Mouse (Mus musculus) neural tube, embryonic 13.5 days (tissue): Measurements from ENCODE around the gene Olfr172. TPM values are rescaled to one million over a fixed set of nuclear protein-coding genes. Genes with fewer than 3 reads are reported as not detected.

Source experiments
- ATAC-seq: fragments of 200-750 bp; cut with Nextera tagmentation; 2 replicates; pipeline ENCODE4 v1.8.0; 2017; ENCODE audit warnings: low read depth, mild to moderate bottlenecking, moderate TSS enrichment, moderate library complexity
- H3K27ac ChIP-seq: fragments of 300-500 bp; sonication (generic); replicated peaks from 2 replicates; pipeline ENCODE4 v1.5.1; 2015; ENCODE audit warnings: moderate library complexity, mild to moderate bottlenecking, inconsistent platforms
- H3K27me3 ChIP-seq: fragments of 300-500 bp; sonication (generic); 2 replicates; pipeline ENCODE4 v1.6.1; 2015; ENCODE audit warnings: mild to moderate bottlenecking, inconsistent platforms
- H3K36me3 ChIP-seq: fragments of 300-500 bp; sonication (generic); 2 replicates; pipeline ENCODE4 v1.6.1; 2015; ENCODE audit warnings: mild to moderate bottlenecking, inconsistent platforms
- H3K4me1 ChIP-seq: fragments of 300-500 bp; sonication (generic); replicated peaks from 2 replicates; pipeline ENCODE4 v1.6.1; 2015; ENCODE audit warnings: inconsistent platforms
- H3K4me2 ChIP-seq: fragments of 300-500 bp; sonication (generic); 2 replicates; pipeline ENCODE4 v1.6.1; 2015; ENCODE audit warnings: inconsistent platforms, mild to moderate bottlenecking, moderate library complexity
- H3K4me3 ChIP-seq: fragments of 300-500 bp; sonication (generic); 2 replicates; pipeline ENCODE4 v1.5.1; 2015; ENCODE audit warnings: mild to moderate bottlenecking, inconsistent platforms
- H3K9ac ChIP-seq: fragments of 300-500 bp; sonication (generic); 2 replicates; pipeline ENCODE4 v1.6.1; 2015; ENCODE audit warnings: moderate library complexity, mild to moderate bottlenecking, inconsistent platforms
- H3K9me3 ChIP-seq: fragments of 300-500 bp; sonication (generic); 2 replicates; pipeline ENCODE4 v1.6.1; 2016; ENCODE audit warnings: inconsistent platforms
- WGBS: fragments of 180-500 bp; shearing (Covaris S2); methylation state at CpG from one replicate; pipeline ENCODE4 v1.1.7; 2015; 5-methylcytosine and 5-hydroxymethylcytosine counted together
- polyA plus RNA-seq: library from polyadenylated mRNA; unstranded; fragments of >200 nt; fragmentation: Nextera tagmentation; extraction: Ambion mirVana; gene quantifications from 2 replicates; pipeline ENCODE4 v1.2.1, GENCODE M21; 2015

Gene Olfr172
- not detected in 2 replicates for polyA plus RNA-seq

GRCm38 (mm10) chr16:58763076-58763475 is at the start of gene Olfr172:
Gene Olfr172, minus strand, starts transcription at chr16:58763176.
- Histone ChIP-seq H3K4me2 (no peak within 1 kb of the TSS), H3K9ac (no peak within 1 kb of the TSS), H3K4me3 (no peak within 1 kb of the TSS), H3K27ac (no peak within 1 kb of the TSS), H3K36me3 (no peaks in the 10 kb centered on the region), H3K4me1 (no peaks in the 10 kb centered on the region), H3K9me3 (no peaks in the 10 kb centered on the region), H3K27me3 (no peaks in the 10 kb centered on the region)
- 82% methylated on average over 1 of the region's 1 CpGs for WGBS
- ATAC-seq: no peak

GRCm38 (mm10) chr16:58800168-58800567 is 37.2 kb upstream of the Olfr172 start, which contains the start of gene Olfr173:
Gene Olfr173, minus strand, starts transcription at chr16:58800268.
- no peak for ATAC-seq
- Histone ChIP-seq H3K9me3 (no peaks in the 10 kb centered on the region), H3K27ac (no peak within 1 kb of the TSS), H3K4me1 (no peaks in the 10 kb centered on the region), H3K4me3 (no peak within 1 kb of the TSS), H3K9ac (no peak within 1 kb of the TSS), H3K4me2 (no peak within 1 kb of the TSS), H3K36me3 (no peaks in the 10 kb centered on the region), H3K27me3 (no peaks in the 10 kb centered on the region)
- 76% methylated on average over 2 of the region's 2 CpGs for WGBS

DNA sequence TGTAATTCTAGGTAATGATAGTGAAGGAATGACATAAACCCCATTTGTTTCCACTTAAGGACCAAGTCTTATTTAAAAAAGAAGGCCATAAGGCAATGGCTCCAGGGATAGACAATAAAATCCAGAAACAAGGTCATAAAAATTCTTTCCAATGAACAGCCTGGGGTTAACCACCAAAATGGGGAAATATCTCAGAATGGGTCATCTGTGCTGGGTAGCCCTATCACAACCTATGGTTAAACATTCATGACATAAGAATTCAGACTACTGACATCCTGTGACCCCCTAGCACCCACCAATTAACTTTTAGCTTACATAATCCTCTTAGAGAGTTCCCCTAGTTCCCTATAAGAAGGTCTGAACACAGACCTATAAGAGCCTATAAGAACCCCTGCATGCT is 6.8 kb downstream of the Olfr172 start:
- Histone ChIP-seq H3K4me1 (no peaks in the 10 kb centered on the region), H3K9me3 (no peaks in the 10 kb centered on the region), H3K36me3 (no peaks in the 10 kb centered on the region), H3K4me3 (no peak overlapping the region), H3K27ac (no peak overlapping the region), H3K9ac (no peak overlapping the region), H3K4me2 (no peak overlapping the region), H3K27me3 (no peaks in the 10 kb centered on the region)
- ATAC-seq: no peak

GRCm38 (mm10) chr16:58751314-58751713 is 11.7 kb downstream of the Olfr172 start:
- Histone ChIP-seq H3K9me3 (no peaks in the 10 kb centered on the region), H3K9ac (no peak overlapping the region), H3K27ac (no peak overlapping the region), H3K4me1 (no peaks in the 10 kb centered on the region), H3K4me3 (no peak overlapping the region), H3K4me2 (no peak overlapping the region), H3K36me3 (no peaks in the 10 kb centered on the region), H3K27me3 (no peaks in the 10 kb centered on the region)
- WGBS: 18% methylated on average over 1 of the region's 1 CpGs
- no peak for ATAC-seq

GRCm38 (mm10) chr16:58746715-58747114 is 16.3 kb downstream of the Olfr172 start:
- Histone ChIP-seq H3K4me2 (no peak overlapping the region), H3K36me3 (no peaks in the 10 kb centered on the region), H3K27me3 (no peaks in the 10 kb centered on the region), H3K4me1 (no peaks in the 10 kb centered on the region), H3K4me3 (no peak overlapping the region), H3K9me3 (no peaks in the 10 kb centered on the region), H3K9ac (no peak overlapping the region), H3K27ac (no peak overlapping the region)
- ATAC-seq: no peak
- 73% methylated on average over 4 of the region's 4 CpGs for WGBS

DNA sequence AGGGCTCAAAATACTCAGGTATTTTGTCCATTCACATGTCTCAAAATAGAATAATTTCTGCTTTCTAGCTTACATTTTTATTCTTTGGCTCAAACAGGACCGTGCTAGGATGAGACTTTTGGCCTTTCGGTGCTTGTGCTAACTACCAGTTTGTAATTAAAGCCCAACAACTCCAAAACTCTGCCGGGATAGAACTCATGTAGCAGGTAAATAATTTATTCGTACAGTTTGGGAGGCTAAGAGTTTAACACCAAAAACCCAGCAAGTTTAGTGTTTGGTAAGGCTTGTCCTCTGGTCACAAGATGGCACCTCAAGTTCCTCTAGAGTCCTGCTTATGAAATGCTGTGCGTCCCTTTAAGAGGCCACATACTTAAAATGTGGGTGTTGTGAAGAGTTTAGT is 22.2 kb downstream of the Olfr172 start:
- 0 out of 2 replicates have a peak, but pooled peaks cover 2% of the 10 kb centered on the region for H3K36me3 ChIP-seq
- no peak overlapping the region for H3K4me2 ChIP-seq
- H3K4me3 ChIP-seq: no peak overlapping the region
- no peak overlapping the region for H3K27ac ChIP-seq
- 95% methylated on average over 5 of the region's 5 CpGs for WGBS
- no peak overlapping the region for H3K9ac ChIP-seq
- no peaks in the 10 kb centered on the region for H3K9me3 ChIP-seq
- H3K4me1 ChIP-seq: no peaks in the 10 kb centered on the region
- no peaks in the 10 kb centered on the region for H3K27me3 ChIP-seq
- no peak for ATAC-seq

- Histone ChIP-seq H3K4me2 (no peak overlapping the region), H3K27ac (no peak overlapping the region), H3K9ac (no peak overlapping the region), H3K27me3 (no peaks in the 10 kb centered on the region), H3K36me3 (peaks cover 19% of the 10 kb centered on the region), H3K4me3 (no peak overlapping the region), H3K9me3 (no peaks in the 10 kb centered on the region), H3K4me1 (no peaks in the 10 kb centered on the region)
- 93% methylated on average over 1 of the region's 1 CpGs for WGBS
- ATAC-seq: no peak
Measured at GRCm38 (mm10) chr16:58738800-58739199, 24.2 kb downstream of the Olfr172 start.

DNA sequence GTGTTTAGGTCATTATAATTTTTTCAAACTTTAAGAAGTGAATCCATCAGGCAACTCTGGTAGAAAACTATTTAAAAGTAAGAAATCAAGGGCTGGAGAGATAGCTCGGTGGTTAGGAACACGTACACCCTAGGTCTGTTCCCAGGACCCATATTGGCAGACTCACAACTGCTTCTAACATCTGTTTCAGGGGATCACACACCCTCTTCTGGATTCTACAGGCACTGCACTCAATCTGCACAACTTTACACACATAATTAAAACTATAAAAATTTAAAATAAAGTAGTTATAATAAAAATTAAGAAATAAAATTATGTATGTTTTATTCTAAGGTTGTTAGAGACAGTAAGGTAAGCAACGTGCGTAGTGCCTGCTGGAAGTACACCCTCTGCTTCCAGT is 24.8 kb downstream of the Olfr172 start:
- H3K36me3 ChIP-seq: peaks cover 25% of the 10 kb centered on the region
- no peak overlapping the region for H3K9ac ChIP-seq
- WGBS: 85% methylated on average over 4 of the region's 4 CpGs
- no peak for ATAC-seq
- no peaks in the 10 kb centered on the region for H3K27me3 ChIP-seq
- no peaks in the 10 kb centered on the region for H3K9me3 ChIP-seq
- no peak overlapping the region for H3K4me2 ChIP-seq
- H3K4me1 ChIP-seq: no peaks in the 10 kb centered on the region
- no peak overlapping the region for H3K27ac ChIP-seq
- H3K4me3 ChIP-seq: no peak overlapping the region

DNA sequence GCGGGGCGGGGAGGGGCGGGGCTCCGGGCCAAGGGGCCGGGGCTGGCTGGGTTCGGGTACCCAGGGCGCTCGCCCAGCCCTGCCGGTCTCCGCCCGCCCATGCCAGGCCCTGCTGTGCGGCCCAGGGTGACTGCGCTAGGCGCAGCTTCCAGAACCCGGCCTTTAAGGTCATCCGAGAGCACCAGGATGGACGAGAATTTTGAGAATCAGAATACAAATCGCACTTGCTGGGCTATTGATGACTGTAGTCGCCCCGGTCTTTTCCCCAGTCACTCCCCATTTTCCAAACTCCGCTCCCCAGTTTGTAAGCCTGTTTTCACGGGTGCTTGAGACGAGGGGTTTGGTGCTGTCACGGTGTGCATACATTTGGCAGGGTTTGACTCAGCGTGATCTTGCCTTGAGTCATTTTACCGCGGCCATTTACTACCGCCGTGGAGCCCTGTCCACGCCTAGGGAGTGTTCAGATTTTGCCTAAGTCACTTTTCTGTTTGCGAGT is 34.8 kb downstream of the Olfr172 start:
- peaks cover 30% of the 10 kb centered on the region for H3K36me3 ChIP-seq
- peak overlapping the region; percentile 64 for H3K4me2 ChIP-seq
- no peaks in the 10 kb centered on the region for H3K27me3 ChIP-seq
- H3K9me3 ChIP-seq: no peaks in the 10 kb centered on the region
- peaks cover 13% of the 10 kb centered on the region for H3K4me1 ChIP-seq
- ATAC-seq: peak; percentile 94
- peak overlapping the region; percentile 79 for H3K9ac ChIP-seq
- H3K27ac ChIP-seq: peak overlapping the region; percentile 86
- 1% methylated on average over 23 of the region's 31 CpGs for WGBS
- peak overlapping the region; percentile 76 for H3K4me3 ChIP-seq

- Histone ChIP-seq H3K4me2 (peak within 1 kb of the TSS; percentile 64), H3K4me3 (peak within 1 kb of the TSS; percentile 76), H3K36me3 (peaks cover 24% of the 10 kb centered on the region), H3K9me3 (no peaks in the 10 kb centered on the region), H3K27ac (peak within 1 kb of the TSS; percentile 86), H3K27me3 (no peaks in the 10 kb centered on the region), H3K9ac (peak within 1 kb of the TSS; percentile 79), H3K4me1 (peaks cover 13% of the 10 kb centered on the region)
- peak; percentile 100 for ATAC-seq
- WGBS: 2% methylated on average over 35 of the region's 35 CpGs
Measured at GRCm38 (mm10) chr16:58727477-58728131, 35.4 kb downstream of the Olfr172 start, which contains the start of gene Cldnd1. Gene Cldnd1, plus strand, starts transcription at chr16:58727910.

DNA sequence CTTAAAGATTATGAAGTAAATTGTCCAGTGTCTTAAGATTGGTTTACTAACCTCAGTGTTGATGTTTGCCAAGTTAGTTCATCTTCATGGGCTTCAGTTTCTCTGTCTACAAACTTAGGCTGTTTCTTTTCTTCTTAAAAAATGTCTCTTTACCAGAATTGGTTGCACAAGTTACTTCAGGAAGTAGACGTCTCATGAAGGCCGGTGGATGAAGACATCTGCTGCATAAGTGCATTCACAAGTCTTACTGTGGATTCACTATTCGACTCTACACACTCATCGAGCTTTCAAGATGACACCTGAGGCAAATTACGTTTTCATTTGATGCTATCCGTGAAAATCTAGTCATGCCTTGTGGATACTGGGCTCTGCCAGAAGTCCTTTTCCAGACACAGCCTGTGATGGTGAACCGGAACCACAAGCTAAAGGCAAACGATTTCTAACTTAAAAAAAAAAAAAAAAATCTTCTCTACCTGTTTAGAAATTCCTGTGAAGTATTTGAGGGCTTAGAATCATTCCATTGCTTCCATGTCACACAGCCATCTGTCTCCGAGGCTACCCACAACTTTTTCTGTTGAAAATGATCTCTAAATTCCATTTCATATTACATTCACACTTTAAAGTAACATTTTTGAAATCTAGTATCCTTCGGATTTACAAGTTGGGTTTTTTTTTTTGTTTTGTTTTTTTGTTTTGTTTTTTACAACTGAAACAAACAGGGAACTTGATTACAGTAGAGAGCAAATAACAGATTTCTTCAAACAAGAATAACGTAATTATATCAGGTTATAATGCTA is 36.1 kb downstream of the Olfr172 start:
- Histone ChIP-seq H3K9ac (no peak overlapping the region), H3K27ac (no peak overlapping the region), H3K4me3 (peak overlapping the region; percentile 76; the same call in 1 of the 2 replicates), H3K4me2 (peak overlapping the region; percentile 64), H3K9me3 (no peaks in the 10 kb centered on the region), H3K4me1 (peaks cover 13% of the 10 kb centered on the region), H3K36me3 (peaks cover 17% of the 10 kb centered on the region), H3K27me3 (no peaks in the 10 kb centered on the region)
- ATAC-seq: no peak
- 82% methylated on average over 11 of the region's 11 CpGs for WGBS

DNA sequence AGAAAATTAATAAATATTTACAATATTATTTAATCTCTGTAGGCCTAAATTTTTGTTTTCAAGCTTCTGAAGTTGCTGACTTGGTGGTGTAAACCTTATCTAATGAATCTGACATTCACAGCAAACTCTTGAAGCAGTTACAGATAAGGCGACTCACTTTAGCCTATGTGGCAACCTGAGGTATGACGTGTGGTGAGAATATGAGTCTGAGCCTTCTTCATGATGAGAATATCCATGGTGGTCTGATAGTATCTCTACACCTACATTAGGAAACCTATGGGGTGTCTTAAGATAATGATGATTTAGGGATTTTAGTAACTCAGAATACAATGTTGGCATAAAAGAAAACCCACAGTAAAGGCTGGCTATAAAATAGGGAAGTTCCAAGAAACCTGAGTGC is 40.7 kb downstream of the Olfr172 start:
- no peak overlapping the region for H3K27ac ChIP-seq
- H3K4me1 ChIP-seq: no peaks in the 10 kb centered on the region
- no peaks in the 10 kb centered on the region for H3K9me3 ChIP-seq
- WGBS: 93% methylated on average over 2 of the region's 2 CpGs
- ATAC-seq: no peak
- no peaks in the 10 kb centered on the region for H3K36me3 ChIP-seq
- no peak overlapping the region for H3K4me2 ChIP-seq
- no peak overlapping the region for H3K4me3 ChIP-seq
- no peaks in the 10 kb centered on the region for H3K27me3 ChIP-seq
- no peak overlapping the region for H3K9ac ChIP-seq
